Mouse (Mus musculus) MN1 (cell line): Measurements from ENCODE around the gene Cd27.
A peak's percentile ranks its signal among the peaks of the same experiment; 100 is the strongest.

ENCODE experiments used
- DNase-seq: peaks from one replicate; pipeline ENCODE4 v3.0.0-alpha.2; 2016; ENCODE audit warnings: low spot score

Cd27 gene

DNA sequence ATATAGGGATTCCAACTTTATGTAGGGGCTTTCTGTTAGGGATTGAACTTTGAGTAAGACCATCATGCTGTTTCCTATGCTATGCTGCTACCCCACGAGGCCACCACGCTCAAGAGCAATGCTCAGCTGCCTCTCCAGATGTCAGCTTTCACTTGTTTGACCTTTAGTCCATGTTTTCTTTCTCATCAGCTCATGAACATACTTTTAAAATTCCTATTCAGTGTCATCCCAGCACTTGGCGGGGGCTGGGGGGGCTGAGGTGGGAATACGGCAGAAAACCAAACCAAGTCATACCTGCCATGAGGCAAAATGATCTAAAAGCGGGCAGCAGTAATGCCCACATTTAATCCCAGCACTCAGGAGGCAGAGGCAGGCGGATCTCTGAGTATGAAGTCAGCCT lies 23.7 kb downstream of the Cd27 start:
- DNase-seq, result no peak

DNA sequence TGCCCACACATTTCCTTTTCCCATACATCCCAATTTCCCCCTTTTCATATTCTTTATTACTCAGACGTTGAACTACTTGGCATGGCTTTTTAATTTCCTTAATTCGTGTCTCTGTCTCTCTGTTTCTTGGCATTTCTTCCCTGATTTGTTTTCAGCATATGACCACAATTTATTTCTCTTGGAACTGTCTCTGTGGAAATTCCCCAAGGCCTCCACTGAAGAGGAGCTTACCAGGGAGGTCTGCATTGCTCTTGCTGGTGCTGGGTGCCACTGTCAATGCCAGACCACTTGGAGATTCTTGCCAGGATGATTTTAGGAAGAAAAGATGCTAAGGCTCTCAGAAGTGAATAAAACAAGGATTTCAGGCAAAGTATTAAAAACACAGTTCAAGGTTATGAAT lies 24.2 kb downstream of the Cd27 start:
- peak; percentile 80 for DNase-seq

- DNase-seq, result no peak
Observed at GRCm38 (mm10) chr6:125210436-125210835, 26.4 kb downstream of the Cd27 start.

DNA sequence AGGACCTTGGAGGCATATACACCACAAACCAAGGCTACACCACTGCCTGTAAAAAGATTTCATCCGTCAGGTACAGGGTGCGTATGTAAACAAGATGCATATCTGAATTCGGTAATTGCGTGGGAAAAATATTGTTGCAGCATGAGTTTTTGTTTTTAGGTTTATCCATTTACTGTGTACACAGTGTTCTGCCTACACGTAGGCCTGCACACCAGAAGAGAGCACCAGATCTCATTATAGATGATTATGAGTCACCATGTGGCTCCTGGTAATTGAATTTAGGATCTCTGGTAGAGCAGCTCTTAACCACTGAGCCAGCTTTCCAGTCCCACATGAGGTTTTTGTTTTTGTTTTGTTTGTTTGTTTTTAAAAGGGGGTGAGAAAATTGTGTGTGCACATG lies 39.6 kb downstream of the Cd27 start:
- peak; percentile 88 for DNase-seq

DNA sequence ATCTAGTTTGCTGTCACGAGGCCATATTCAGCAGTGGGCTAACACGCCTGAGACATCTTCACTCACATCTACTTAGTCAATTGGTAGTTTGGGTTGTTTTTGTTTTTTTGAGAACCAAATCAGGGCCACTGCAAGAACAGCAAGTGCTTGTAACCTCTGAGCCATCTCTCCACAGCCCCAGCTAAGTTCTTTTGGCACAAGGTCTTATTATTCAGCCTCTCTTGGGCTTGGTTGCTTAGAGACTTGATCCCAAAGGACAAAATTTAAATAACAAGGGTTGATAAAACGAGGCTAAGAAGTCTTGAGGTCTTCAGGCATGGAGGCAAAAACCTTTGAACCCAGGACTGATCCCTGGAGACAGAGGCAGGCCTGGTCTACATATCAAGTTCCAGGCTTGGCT lies 40.5 kb downstream of the Cd27 start:
- peak; percentile 48 for DNase-seq

DNA sequence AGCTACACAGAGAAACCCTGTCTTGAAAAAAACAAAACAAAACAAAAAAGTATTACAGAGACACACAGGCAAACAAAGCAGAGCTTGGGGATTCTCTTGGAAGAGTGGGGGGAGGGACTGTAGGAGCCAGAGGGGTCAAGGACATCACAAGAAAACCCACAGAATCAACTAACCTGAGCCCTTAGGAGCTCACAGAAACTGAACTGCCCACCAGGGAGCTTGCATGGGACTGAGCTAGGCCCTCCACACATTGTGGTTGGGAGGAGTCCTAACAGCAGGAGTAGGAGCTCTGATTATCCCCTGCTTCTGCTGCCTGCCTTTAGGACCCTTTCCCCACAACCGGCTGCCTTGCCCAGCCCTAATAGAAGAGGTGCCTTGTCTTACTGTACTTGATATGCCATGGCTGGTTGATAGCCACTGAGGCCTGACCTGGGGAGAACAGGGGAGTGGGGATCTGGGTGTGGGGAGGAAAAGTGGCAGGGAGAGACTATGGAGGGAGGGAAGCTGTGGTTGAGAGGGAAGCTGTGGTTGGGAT lies 41.2 kb downstream of the Cd27 start:
- DNase-seq, result no peak

DNA sequence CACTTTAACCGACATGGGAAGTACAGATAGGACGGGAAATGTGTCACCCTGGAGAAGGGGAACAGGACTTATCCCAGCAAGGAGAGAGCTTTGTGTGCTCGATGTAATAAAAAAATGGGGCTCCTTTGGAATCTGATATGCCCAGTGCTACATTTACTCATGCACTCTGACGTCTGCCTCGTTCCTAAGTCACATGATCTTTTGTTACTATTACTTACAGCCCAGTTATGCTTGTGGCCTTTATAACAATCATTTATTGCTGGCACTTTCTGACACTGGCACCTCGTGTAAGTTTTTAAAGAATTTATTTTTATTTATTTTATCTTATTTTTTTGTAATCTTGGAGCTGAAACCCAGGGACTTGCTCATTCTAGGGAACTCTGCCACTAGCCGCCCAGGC lies 43.4 kb downstream of the Cd27 start:
- no peak for DNase-seq

DNA sequence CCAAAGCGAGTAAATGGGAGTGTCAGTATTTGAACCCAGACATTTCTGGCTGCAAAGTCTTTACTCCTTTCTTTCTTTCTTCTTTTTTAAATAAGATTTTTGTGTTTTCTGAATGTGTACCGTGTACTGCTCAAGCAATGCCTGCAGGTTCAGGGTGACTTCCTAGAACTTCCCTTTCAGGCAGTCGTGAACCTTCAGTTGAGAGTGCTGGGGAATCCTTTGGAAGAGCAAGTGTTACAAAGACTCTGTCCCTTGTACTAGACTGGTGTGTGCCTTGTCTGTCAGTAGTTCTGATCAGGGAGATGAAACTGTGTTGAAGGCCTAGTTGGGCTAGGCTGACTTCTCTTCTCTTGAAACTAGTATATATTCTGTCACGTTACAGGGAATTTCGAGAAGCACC lies 44.0 kb downstream of the Cd27 start:
- DNase-seq, result no peak

DNA sequence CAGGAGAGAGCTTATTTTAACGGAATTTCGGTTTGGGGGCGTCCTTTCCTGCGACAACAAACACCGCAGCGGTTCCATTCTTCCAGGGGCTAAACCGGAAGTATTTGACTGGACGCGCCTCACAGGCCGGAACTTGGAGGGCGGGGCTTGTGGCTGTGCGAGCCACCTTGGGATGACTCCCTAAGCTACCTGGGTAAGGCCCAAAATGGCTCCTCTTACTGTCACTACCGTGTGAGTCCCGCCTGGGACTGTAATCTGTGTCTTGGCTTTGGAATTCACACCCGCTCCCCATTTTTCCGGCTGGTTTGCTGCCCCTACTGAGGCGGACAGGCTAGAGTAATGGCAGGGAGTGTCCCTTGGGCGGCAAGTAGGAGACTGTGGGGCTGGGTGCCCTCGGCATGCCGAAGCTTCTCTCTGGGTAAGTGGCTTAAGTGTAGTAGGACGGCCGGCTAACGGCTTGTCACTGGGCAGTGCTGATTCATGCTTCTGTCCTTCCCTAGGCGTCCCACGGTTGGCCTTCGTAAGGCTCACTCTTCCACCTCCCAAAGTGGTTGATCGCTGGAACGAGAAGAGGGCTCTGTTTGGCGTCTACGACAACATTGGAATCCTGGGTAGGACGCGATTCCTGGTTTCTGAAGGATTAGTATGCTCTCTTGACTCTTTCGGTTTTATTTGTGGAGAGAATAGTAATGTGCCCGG lies 44.6 kb downstream of the Cd27 start:
- peak; percentile 94 for DNase-seq

DNA sequence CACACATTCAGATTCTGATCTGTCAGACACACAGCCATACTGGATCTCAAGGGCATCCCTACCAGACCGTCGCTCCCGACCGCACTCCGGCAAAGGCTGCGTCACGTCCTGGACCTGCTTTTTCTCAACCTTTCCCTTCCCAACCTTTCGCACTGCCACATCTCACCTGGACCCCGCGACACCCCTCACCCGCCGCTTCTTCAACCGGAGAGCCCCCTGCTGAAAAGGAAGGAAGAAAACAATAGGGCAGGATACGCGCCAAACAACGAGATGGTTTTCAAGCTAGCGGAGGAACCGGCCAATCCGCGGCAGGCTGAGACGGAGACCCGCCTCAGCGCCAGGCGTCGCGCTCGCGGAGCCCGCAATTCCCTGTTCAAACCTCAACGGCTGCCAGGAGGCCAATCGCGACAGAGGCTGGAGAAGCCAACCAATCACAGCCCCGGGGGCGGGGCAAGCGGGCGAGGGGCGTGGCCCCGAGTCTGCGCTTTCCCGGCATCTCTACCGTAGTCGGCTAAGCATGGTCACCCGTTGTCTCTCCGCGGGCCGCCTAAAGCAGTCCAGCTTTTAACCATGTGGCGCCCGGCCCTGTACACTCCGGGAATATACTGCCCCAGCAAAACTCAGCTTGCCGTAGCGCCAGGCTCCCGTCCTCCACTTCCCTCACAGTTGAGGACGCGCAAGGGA lies 45.3 kb downstream of the Cd27 start, which contains the start of the genes Ncapd2 and Mrpl51:
TSS of gene Ncapd2 (minus strand) at position 370 of the 684 bp plus-strand sequence.
TSS of gene Mrpl51 (plus strand) at position 470 of the 684 bp plus-strand sequence.
- peak; percentile 98 for DNase-seq

- DNase-seq, result no peak
Observed at GRCm38 (mm10) chr6:125190816-125191215, 46.0 kb downstream of the Cd27 start.

- no peak for DNase-seq
Observed at GRCm38 (mm10) chr6:125186203-125186602, 50.6 kb downstream of the Cd27 start.
